Mouse (Mus musculus) adrenal gland, postnatal 36 days (tissue): ENCODE measurements at regions not wholly inside any gene's neighbourhood (a gene's known extent, or its start where the extent isn't known, plus 50 kb on each side); places are given as distances from the start of the nearest gene placed in this dataset.

ENCODE experiments used
- DNase-seq, 2 experiments: peaks; one replicate each; pipeline ENCODE4 v3.0.0; 2021; ENCODE audit warnings: mixed read lengths in 1 of 2

GRCm38 (mm10) chr10:92077291-92077690 lies 644.9 kb downstream of the Nedd1 start:
- no peak for DNase-seq

DNA sequence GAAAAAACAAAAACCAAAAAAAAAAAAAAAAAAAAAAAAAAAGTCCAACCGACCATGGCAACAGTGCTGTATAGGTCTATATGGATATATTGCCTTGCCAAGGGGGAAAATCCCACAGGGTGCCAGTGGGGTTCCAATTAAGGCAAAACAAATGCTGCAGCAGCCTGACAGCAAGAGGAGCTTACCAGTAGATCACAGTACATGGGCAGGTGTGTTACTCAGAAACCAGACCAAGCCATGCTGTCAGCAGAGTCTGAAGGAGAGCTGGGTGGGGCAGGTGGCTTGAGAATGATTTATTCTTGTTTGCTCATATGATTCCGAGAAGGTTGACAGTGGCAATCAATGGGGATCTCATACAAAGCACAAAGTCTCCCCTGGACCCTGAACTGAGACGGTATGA lies 645.5 kb downstream of the Nedd1 start:
- DNase-seq: no peak

- DNase-seq: no peak
Observed at GRCm38 (mm10) chr10:92075469-92075868, 646.8 kb downstream of the Nedd1 start.

DNA sequence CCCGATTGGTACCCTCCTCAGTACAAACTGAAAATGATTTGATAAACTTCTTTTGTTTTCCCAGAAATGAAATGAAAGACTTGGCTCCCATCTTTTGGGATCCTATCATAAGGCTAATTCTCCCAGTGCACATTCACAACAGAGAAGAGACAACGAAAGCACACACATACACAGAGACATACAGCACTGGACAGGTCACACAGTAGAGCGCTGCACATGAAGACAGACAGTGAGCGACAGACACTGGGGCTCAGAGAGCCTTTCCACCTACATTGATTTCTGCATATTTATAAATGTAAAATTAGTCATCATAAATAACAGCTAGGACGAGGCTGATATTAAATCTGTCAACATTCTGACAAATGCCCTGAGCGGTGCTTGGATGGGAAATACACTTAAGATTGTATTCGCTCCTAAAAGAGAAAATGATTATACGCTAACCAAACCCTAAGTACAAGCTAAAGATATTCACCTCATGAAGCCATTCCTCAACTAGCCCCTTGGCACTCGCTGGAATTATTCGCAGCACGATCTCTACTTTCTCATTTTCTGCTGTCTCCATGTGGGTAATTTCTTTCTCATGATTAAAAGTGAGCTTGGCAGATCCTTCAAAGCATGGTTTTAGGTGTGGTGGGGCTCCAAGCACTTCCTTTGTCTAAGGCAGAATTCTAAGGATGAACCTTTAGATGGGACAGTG lies 647.4 kb downstream of the Nedd1 start:
- no peak for DNase-seq

GRCm38 (mm10) chr10:92073873-92074390 lies 648.3 kb downstream of the Nedd1 start:
- no peak for DNase-seq

GRCm38 (mm10) chr10:92044783-92045182 lies 677.4 kb downstream of the Nedd1 start:
- no peak for DNase-seq

DNA sequence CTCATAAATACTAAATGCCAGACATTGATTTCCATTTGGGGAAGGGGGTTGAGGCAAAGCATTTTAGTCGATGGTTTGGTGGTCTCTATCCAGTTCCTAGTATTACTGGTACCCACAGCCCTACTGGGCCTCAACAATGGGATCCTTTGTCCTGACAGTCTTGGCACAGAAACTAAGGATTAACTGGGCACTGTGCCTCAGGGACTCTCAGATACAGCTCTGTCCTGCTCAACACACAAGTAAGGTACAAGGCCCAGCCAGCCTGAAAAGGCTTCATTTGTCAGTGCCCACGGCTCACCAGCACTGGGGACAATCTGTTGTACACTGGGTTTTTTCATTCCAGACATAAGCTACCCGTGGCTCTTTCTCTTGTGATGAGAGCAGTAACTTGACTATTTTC lies 686.0 kb downstream of the Nedd1 start:
- DNase-seq: no peak

DNA sequence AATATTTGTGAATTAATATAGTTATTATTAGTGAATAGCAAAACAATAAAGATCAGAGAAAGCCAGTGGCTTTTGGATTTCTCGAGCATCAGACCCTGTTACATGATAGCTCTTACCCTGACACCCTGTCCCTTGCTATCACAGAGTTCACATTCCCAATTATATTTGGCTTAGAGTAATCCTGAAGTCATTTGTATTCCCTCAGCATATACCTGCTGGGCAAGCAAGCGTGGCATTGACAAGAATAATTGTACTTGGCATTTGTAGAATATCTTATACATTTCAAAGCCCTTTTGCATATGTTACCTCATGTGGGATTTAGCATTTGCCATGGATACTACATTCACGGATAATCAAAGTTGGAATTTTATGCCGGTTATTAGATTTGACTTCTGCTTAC lies 692.0 kb downstream of the Nedd1 start:
- no peak for DNase-seq

DNA sequence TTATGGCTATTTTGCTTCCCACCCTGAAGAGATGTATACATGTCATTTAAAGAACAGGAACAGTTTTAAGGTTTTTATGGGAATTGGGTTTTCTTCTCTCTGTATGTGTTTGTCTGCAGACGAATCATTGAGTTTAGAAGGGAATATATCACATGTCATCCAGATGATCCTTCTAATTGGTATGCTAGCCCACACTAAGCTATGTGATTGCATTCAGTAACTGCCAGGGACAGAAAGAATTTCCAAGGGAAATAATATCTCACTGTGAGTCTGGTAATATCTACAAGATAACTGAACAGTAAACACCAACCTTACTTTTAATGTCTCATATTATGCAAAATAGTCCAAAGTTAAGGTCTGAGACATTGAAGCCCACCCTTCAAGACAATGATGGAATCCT lies 698.0 kb downstream of the Nedd1 start:
- no peak for DNase-seq

GRCm38 (mm10) chr10:92021036-92021435 lies 701.2 kb downstream of the Nedd1 start:
- no peak for DNase-seq

GRCm38 (mm10) chr10:92009551-92009950 lies 712.7 kb downstream of the Nedd1 start:
- no peak for DNase-seq

DNA sequence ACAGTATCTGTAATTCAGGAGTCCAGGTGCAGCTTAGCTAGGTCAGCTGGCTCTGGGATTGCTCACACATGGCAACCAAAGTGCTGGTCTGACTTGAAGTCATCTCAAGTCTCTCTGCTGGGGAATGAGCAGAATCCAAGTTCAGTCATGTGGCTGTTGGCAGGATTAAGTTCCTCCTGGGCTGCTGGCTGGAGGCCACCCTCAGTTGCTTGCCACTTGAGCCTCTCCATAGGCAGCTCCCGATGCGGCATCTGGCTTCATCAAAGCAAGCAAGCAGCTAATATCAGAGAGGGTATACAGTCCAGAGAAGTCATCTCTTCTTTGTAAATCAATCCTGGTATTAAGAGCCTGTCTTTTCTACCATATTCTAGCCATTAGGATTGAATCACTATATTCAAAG lies 714.3 kb downstream of the Nedd1 start:
- no peak for DNase-seq

DNA sequence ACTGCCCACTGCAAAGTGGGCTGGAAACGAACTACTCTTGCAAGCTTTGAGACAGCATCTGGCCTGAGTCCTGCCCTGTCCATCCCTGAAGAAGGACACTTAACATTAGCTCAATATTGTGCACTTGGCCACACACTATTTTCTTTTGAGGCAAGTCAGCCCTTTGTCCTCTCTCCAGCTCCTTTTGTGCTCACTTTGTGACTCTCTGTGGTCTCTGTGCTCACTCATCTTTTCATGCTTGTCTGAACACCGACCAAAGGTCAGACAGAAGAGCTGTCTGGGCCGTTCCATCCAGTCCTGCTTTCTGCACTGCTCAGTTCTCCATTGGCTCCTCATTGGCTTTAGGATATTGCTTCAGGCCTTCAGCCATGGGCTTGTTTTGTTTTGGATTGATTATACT lies 715.8 kb downstream of the Nedd1 start:
- DNase-seq: no peak

GRCm38 (mm10) chr10:91991040-91991439 lies 731.2 kb downstream of the Nedd1 start:
- no peak for DNase-seq

DNA sequence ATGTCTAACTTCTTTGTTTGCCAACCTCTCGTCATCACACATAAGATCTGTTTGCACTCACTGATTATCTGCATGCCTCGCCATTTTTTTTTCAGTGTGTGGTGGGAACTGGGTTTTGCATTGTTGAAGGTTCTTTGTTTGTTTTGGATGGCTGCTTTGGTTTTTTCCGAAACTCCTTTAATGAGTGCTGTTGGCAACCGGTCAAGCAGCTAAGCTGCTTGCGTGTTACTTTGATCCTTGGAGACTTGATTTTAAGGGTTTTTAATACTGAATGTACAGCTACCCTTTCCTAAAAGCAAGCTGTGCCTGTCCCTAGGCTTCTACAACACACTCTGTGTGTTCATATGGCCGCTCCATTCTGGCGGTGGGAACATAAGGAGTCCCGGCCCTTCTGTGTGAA lies 733.9 kb downstream of the Nedd1 start:
- DNase-seq: peak; percentile 1 to 14

DNA sequence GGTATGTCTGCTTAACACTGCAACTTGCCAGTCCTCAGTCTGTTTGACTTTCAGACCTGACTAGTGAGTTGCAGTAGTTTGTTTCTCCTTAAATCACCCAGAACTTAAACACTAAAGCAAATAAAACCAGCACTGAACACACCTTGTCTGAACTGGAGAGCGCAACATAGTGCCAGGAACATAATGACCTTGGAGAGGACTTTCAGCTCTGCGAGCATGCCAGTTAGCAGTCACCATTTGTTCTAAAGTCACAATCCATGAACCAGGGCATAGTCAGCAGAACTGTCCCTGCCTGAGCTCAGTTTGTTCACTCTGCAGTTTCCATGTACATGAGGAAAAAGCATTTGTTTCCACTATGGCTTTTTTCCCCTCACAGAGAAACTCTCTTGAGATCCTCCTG lies 742.4 kb downstream of the Nedd1 start:
- DNase-seq: peak in 1 of 2 experiments; percentile 27

- DNase-seq: no peak
Observed at GRCm38 (mm10) chr10:91971951-91972350, 750.3 kb downstream of the Nedd1 start.

GRCm38 (mm10) chr10:91967570-91968310 lies 754.5 kb downstream of the Nedd1 start:
- no peak for DNase-seq

- peak in 1 of 2 experiments; percentile 5 for DNase-seq
Observed at GRCm38 (mm10) chr10:91959734-91960492, 762.3 kb downstream of the Nedd1 start.

- DNase-seq: no peak
Observed at GRCm38 (mm10) chr10:91953078-91953477, 769.1 kb downstream of the Nedd1 start.

DNA sequence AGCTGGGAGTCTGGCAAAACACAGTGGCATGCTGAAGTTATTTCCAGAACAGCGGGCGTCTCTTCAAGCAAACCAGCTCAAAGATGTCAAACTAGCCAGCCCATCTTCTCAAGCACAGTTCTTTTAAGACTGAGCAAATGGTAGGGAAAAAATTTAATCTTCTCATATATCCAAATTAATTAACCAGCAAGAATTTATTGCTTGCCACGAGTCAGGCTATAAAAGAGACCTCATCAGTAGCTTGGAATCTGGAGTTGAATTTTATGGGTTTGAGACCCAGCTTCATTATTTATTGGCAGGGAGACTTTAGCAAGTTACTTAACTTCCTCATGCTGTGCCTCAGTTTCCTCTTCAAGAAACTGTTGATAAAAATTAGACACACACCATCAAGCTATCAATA lies 742.5 kb upstream of the Tmpo start:
- no peak for DNase-seq

DNA sequence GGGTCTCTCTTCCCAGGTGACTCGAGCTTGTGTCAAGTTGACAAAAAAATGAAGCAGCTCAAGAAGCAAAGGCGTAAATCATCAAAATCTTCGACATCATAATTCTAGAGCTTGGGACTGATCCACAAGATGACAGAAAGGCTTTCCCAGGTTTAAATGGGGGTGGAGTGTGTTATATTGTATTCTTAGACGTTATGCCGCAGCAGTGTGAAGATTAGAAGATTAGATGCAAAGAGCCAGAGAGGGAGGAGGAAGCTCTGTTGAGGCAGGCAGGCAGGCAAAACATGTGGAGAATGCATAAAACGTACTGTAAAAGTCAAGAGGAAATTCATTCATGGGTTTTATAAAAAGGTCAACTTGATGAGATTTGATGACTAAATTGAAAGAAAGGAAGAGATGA lies 708.7 kb upstream of the Tmpo start:
- DNase-seq: no peak

- peak in 1 of 2 experiments; percentile 1 for DNase-seq
Observed at GRCm38 (mm10) chr10:91888537-91888936, 707.4 kb upstream of the Tmpo start.
